Mouse (Mus musculus): Measurements from ENCODE around the gene Sumo1. TPM values are rescaled to one million over a fixed set of nuclear protein-coding genes. Genes with fewer than 3 reads are reported as not detected.

The Sumo1 gene
- polyA plus RNA-seq, 1 experiment from 2014 or later = 415 TPM

GRCm38 (mm10) chr1:59625410-59625809 is 45.2 kb downstream of the Sumo1 start:
- Histone ChIP-seq H3K9me3 (no peaks in the 10 kb centered on the region), H3K27me3 (ENCODE audit: insufficient read depth, poor library complexity, severe bottlenecking) (no peaks in the 10 kb centered on the region), H3K27ac (no peak overlapping the region), H3K4me1 (no peaks in the 10 kb centered on the region), H3K36me3 (no peaks in the 10 kb centered on the region), H3K4me3 (no peak overlapping the region)
- no peak for DNase-seq (ENCODE audit: low spot score)
- 78% methylated on average over 5 of the region's 5 CpGs for WGBS

DNA sequence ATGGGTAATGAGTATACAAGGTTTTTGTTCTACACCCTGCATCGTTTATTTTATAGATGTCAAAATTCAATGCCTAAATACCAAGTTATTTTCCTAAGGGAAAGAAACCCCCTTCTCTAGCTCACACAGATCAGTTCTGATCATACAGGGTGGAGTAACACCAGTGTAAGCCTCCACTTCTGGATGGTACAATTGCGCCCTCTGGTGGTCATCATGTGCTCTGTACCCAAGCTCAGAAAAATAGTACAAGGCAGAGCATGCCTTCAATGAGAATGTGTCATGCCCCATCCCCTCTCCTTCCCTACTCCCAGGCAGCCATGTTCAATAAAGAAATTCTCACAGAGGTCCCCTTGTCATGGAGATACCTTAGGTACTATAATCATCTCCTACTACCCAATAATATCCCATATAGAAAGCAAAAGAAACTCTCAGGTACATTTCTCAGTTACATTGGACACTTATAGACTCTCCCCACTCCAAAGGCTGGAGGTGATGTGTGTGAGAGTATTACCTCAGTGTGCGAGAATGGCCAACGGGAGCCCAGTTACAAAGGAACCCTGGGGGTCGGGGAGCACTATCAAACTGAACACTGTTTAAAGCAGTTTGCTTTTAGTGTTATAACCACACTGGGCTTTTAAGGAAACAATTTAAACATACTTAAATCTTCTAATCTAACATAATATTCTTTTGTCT is 47.2 kb downstream of the Sumo1 start:
- WGBS = 27% methylated on average over 5 of the region's 5 CpGs

DNA sequence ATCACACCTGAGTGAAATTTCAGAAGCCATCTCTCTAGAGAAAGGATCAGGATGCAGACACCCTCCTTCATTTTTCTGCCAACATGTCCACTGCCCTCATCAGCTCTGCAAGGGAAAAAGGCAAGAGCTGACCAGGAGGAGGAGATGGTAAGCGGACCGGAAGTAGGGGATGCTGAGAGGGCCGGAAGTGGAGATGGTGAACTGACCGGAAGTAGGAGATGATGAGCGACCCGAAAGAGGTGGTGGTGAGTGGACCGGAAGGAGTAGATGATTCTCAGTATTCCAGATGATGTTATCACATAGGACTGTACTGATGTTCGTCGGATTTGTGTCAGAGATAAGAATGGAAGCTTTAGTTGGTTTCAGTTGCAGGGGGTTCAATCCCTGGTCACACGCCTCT is 51.4 kb downstream of the Sumo1 start:
- Histone ChIP-seq H3K27me3 (ENCODE audit: insufficient read depth, poor library complexity, severe bottlenecking) (0 out of 2 replicates have a peak, but pooled peaks cover 4% of the 10 kb centered on the region), H3K4me1 (no peaks in the 10 kb centered on the region), H3K36me3 (no peaks in the 10 kb centered on the region), H3K4me3 (no peak overlapping the region), H3K27ac (no peak overlapping the region), H3K9me3 (no peaks in the 10 kb centered on the region)
- DNase-seq (ENCODE audit: low spot score) = no peak
- 86% methylated on average over 10 of the region's 10 CpGs for WGBS

More for the DNA sequence above, 47.2 kb downstream of the Sumo1 start:
- Histone ChIP-seq H3K27me3 (ENCODE audit: insufficient read depth, poor library complexity, severe bottlenecking) (no peaks in the 10 kb centered on the region), H3K36me3 (no peaks in the 10 kb centered on the region), H3K4me1 (no peaks in the 10 kb centered on the region), H3K27ac (no peak overlapping the region), H3K9me3 (no peaks in the 10 kb centered on the region), H3K4me3 (no peak overlapping the region)
- DNase-seq (ENCODE audit: low spot score) = peak; percentile 85

DNA sequence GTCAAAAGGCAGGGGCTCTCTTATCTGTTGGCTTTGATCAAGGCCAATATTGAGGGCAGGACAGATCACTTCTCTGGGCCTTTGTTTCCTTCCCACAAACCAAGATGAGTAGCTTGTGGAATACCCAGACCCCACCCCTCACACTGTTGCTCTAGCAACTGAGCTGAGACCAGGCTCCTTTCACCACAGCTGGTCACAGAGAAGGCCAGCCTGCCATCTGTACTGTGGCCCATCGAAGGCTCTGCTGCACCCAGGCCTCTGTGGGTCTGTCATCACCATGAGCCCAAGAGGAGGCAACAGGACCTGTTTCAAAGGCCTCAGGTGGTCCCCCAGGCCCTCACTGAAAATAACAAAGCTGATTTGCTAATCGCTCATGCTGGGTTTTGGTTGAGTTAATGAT is 55.6 kb downstream of the Sumo1 start:
- Histone ChIP-seq H3K27me3 (ENCODE audit: insufficient read depth, poor library complexity, severe bottlenecking) (0 out of 2 replicates have a peak, but pooled peaks cover 4% of the 10 kb centered on the region), H3K4me3 (no peak overlapping the region), H3K27ac (no peak overlapping the region), H3K4me1 (peaks cover 1% of the 10 kb centered on the region; the same call in 1 of the 2 replicates), H3K36me3 (no peaks in the 10 kb centered on the region), H3K9me3 (no peaks in the 10 kb centered on the region)
- 82% methylated on average over 2 of the region's 2 CpGs for WGBS
- DNase-seq (ENCODE audit: low spot score) = no peak

DNA sequence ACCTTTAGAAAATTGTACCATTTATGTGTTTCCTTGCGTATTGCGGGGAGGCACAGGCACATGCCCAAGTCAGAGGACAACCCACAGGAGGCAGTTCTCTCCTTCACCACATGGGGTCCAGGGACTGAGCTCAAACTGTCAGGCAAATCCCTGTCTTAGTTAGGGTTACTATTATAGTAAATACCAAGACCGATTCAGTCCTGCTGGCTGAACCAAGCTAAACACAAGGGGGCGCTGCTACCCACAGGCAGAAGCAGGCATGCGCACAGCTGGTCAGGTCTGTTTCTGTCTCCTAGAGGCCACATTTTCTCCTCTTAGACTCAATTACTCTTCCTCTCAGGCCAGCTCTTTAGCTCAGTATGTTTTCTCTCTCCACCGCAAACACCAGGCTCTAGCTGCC is 56.8 kb downstream of the Sumo1 start:
- Histone ChIP-seq H3K9me3 (no peaks in the 10 kb centered on the region), H3K27me3 (ENCODE audit: insufficient read depth, poor library complexity, severe bottlenecking) (0 out of 2 replicates have a peak, but pooled peaks cover 4% of the 10 kb centered on the region), H3K4me1 (peaks cover 4% of the 10 kb centered on the region; the same call in 1 of the 2 replicates), H3K27ac (no peak overlapping the region), H3K36me3 (no peaks in the 10 kb centered on the region), H3K4me3 (no peak overlapping the region)
- no peak for DNase-seq (ENCODE audit: low spot score)
- WGBS = 32% methylated on average over 6 of the region's 6 CpGs

GRCm38 (mm10) chr1:59610929-59611328 is 59.7 kb downstream of the Sumo1 start:
- H3K9me3 ChIP-seq = no peaks in the 10 kb centered on the region
- no peaks in the 10 kb centered on the region for H3K36me3 ChIP-seq
- DNase-seq (ENCODE audit: low spot score) = no peak
- WGBS = 82% methylated on average over 3 of the region's 3 CpGs
- H3K27me3 ChIP-seq (ENCODE audit: insufficient read depth, poor library complexity, severe bottlenecking) = peaks cover 9% of the 10 kb centered on the region; the same call in 1 of the 2 replicates
- no peak overlapping the region for H3K27ac ChIP-seq
- H3K4me3 ChIP-seq = no peak overlapping the region
- peaks cover 8% of the 10 kb centered on the region; the same call in 1 of the 2 replicates for H3K4me1 ChIP-seq

GRCm38 (mm10) chr1:59609896-59610295 is 60.7 kb downstream of the Sumo1 start:
- no peak overlapping the region for H3K27ac ChIP-seq
- H3K36me3 ChIP-seq = no peaks in the 10 kb centered on the region
- no peak for DNase-seq (ENCODE audit: low spot score)
- peaks cover 8% of the 10 kb centered on the region; the same call in 1 of the 2 replicates for H3K4me1 ChIP-seq
- H3K9me3 ChIP-seq = no peaks in the 10 kb centered on the region
- whole genome bisulfite sequencing = 58% methylated on average over 10 of the region's 10 CpGs
- peaks cover 9% of the 10 kb centered on the region; the same call in 1 of the 2 replicates for H3K27me3 ChIP-seq (ENCODE audit: insufficient read depth, poor library complexity, severe bottlenecking)
- H3K4me3 ChIP-seq = no peak overlapping the region

DNA sequence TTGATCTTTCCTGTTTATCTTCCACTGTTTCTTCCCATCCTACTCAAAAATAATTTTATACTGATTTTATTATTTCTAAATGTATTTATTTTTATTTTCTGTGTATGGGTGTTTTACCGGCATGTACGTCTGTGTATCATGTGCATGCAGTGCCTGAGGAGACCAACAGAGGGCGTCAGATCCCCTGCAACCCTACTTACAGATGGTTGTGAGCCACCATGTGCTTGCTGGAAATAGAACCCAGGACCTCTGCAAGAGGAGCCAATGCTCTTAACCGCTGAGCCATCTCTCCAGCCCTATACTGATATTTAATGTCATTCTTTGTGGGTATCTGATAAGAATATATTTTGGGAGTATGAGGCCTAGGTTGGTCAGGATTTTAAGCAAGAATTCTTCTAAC is 61.2 kb downstream of the Sumo1 start:
- Histone ChIP-seq H3K4me3 (no peak overlapping the region), H3K36me3 (no peaks in the 10 kb centered on the region), H3K9me3 (no peaks in the 10 kb centered on the region), H3K27ac (no peak overlapping the region), H3K4me1 (peaks cover 8% of the 10 kb centered on the region; the same call in 1 of the 2 replicates), H3K27me3 (ENCODE audit: insufficient read depth, poor library complexity, severe bottlenecking) (peaks cover 9% of the 10 kb centered on the region; the same call in 1 of the 2 replicates)
- no peak for DNase-seq (ENCODE audit: low spot score)
- 77% methylated on average over 4 of the region's 4 CpGs for WGBS

- H3K36me3 ChIP-seq = no peaks in the 10 kb centered on the region
- H3K9me3 ChIP-seq = no peaks in the 10 kb centered on the region
- WGBS = 70% methylated on average over 5 of the region's 5 CpGs
- no peak for DNase-seq (ENCODE audit: low spot score)
- H3K4me1 ChIP-seq = peaks cover 10% of the 10 kb centered on the region
- H3K4me3 ChIP-seq = no peak overlapping the region
- peaks cover 10% of the 10 kb centered on the region; the same call in 1 of the 2 replicates for H3K27me3 ChIP-seq (ENCODE audit: insufficient read depth, poor library complexity, severe bottlenecking)
- H3K27ac ChIP-seq = 0 out of 2 replicates have a peak overlapping the region, but pooled peaks have one; percentile 42
These were observed 61.7 kb downstream of the Sumo1 start for GRCm38 (mm10) chr1:59608920-59609319.

DNA sequence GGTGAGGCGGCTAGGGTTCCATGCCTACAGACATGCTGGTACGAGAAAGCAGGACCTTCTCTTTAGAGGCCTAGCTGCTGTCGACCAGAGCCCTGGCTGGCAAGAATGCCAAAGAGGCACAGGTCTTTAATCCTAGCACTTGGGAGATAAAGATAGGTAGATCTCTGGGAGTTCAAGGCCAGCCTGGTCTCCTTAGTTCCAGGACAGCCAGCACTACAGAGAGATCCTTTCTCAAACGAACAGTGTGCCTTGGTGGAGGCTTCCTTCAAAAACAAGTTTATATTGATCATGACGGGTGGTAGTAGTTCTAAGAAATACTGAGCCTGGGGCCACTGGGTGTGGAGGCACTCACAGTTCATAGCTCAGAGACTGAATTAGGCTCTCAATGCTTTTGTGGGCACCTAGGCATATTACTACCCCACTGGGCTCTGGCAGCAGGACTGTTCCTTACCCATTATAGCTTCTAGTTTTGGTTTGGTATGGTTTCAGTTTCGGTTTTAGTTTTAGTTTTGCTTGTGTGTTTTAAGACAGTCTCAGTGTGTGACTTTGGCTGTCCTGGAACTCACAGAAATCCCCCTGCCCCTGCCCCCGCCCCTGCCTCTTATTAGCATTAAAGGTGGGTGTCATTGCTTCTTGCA is 62.4 kb downstream of the Sumo1 start:
- Histone ChIP-seq H3K27ac (no peak overlapping the region), H3K4me3 (no peak overlapping the region), H3K27me3 (ENCODE audit: insufficient read depth, poor library complexity, severe bottlenecking) (peaks cover 13% of the 10 kb centered on the region; the same call in 1 of the 2 replicates), H3K36me3 (no peaks in the 10 kb centered on the region), H3K4me1 (peaks cover 13% of the 10 kb centered on the region), H3K9me3 (no peaks in the 10 kb centered on the region)
- no peak for DNase-seq (ENCODE audit: low spot score)
- 84% methylated on average over 7 of the region's 7 CpGs for WGBS

- Histone ChIP-seq H3K9me3 (no peaks in the 10 kb centered on the region), H3K4me3 (no peak overlapping the region), H3K27me3 (ENCODE audit: insufficient read depth, poor library complexity, severe bottlenecking) (peaks cover 18% of the 10 kb centered on the region; the same call in 1 of the 2 replicates), H3K36me3 (no peaks in the 10 kb centered on the region), H3K4me1 (peaks cover 13% of the 10 kb centered on the region), H3K27ac (no peak overlapping the region)
- 50% methylated on average over 7 of the region's 7 CpGs for WGBS
- DNase-seq (ENCODE audit: low spot score) = no peak
These were observed 63.6 kb downstream of the Sumo1 start for GRCm38 (mm10) chr1:59607071-59607470.

- no peak overlapping the region for H3K27ac ChIP-seq
- H3K27me3 ChIP-seq (ENCODE audit: insufficient read depth, poor library complexity, severe bottlenecking) = peaks cover 22% of the 10 kb centered on the region; the same call in 1 of the 2 replicates
- H3K4me3 ChIP-seq = no peak overlapping the region
- 85% methylated on average over 13 of the region's 13 CpGs for WGBS
- no peaks in the 10 kb centered on the region for H3K36me3 ChIP-seq
- peaks cover 13% of the 10 kb centered on the region for H3K4me1 ChIP-seq
- DNase-seq (ENCODE audit: low spot score) = no peak
- no peaks in the 10 kb centered on the region for H3K9me3 ChIP-seq
These were observed 64.2 kb downstream of the Sumo1 start for GRCm38 (mm10) chr1:59606479-59606878.

GRCm38 (mm10) chr1:59603893-59604292 is 66.7 kb downstream of the Sumo1 start:
- 10% methylated on average over 11 of the region's 11 CpGs for WGBS

More at GRCm38 (mm10) chr1:59603893-59604292, 66.7 kb downstream of the Sumo1 start:
- H3K27me3 ChIP-seq (ENCODE audit: insufficient read depth, poor library complexity, severe bottlenecking) = peaks cover 25% of the 10 kb centered on the region; the same call in 1 of the 2 replicates
- peaks cover 9% of the 10 kb centered on the region for H3K4me1 ChIP-seq
- H3K9me3 ChIP-seq = no peaks in the 10 kb centered on the region
- H3K36me3 ChIP-seq = no peaks in the 10 kb centered on the region
- peak overlapping the region; percentile 32; the same call in 1 of the 2 replicates for H3K27ac ChIP-seq
- DNase-seq (ENCODE audit: low spot score) = no peak
- peak overlapping the region; percentile 27; the same call in 1 of the 2 replicates for H3K4me3 ChIP-seq

All from heart, embryonic 10.5 days (tissue).